Mouse (Mus musculus): Measurements from ENCODE around the gene Pqlc2. TPM values are rescaled to one million over a fixed set of nuclear protein-coding genes. Genes with fewer than 3 reads are reported as not detected.
A peak's percentile ranks its signal among the peaks of the same experiment; 100 is the strongest.

Gene Pqlc2
- total and polyA plus RNA-seq, 2 experiments from 2014 or later: 6.8 to 7.7 TPM

GRCm38 (mm10) chr4:139312632-139313031 lies 2.1 kb upstream of the Pqlc2 start:
- H3K9ac ChIP-seq (replicated peaks; ENCODE audit: low read depth, low read length): no peak overlapping the region

GRCm38 (mm10) chr4:139311707-139312106 lies 1.2 kb upstream of the Pqlc2 start:
- WGBS: 30% methylated on average over 14 of the region's 14 CpGs
- peaks cover 14% of the 10 kb centered on the region for H3K4me1 ChIP-seq (ENCODE audit: control insufficient read depth, insufficient read depth)
- peak overlapping the region; percentile 95 for H3K4me2 ChIP-seq (ENCODE audit: low read depth, low read length)
- H3K36me3 ChIP-seq (replicated peaks; ENCODE audit: control insufficient read depth, insufficient read depth, low read length): peaks cover 12% of the 10 kb centered on the region; the same call in 1 of the 2 replicates
- H3K27ac ChIP-seq (ENCODE audit: low read depth): no peak overlapping the region
- 0 out of 2 replicates have a peak overlapping the region, but pooled peaks have one; percentile 67 for H3K9ac ChIP-seq (replicated peaks; ENCODE audit: low read depth, low read length)
- no peak for ATAC-seq (ENCODE audit: insufficient read depth, low read depth)
- TF ChIP-seq EP300 (IDR thresholded peaks at IDR 0.05; ENCODE audit: low read depth): no peak
- no peak for TF ChIP-seq CTCF (IDR thresholded peaks at IDR 0.05; ENCODE audit: low read depth)
- H3K4me3 ChIP-seq (ENCODE audit: low read depth, low read length): peak overlapping the region; percentile 87
- DNase-seq (ENCODE audit: low spot score): no peak
- no peaks in the 10 kb centered on the region for H3K9me3 ChIP-seq (replicated peaks; ENCODE audit: control insufficient read depth, low read length)
- no peaks in the 10 kb centered on the region for H3K27me3 ChIP-seq (ENCODE audit: control insufficient read depth, insufficient read depth, low read length)

More at GRCm38 (mm10) chr4:139312632-139313031, 2.1 kb upstream of the Pqlc2 start:
- Histone ChIP-seq H3K36me3 (replicated peaks; ENCODE audit: control insufficient read depth, insufficient read depth, low read length) (peaks cover 11% of the 10 kb centered on the region; the same call in 1 of the 2 replicates), H3K4me1 (ENCODE audit: control insufficient read depth, insufficient read depth) (peaks cover 14% of the 10 kb centered on the region), H3K4me2 (ENCODE audit: low read depth, low read length) (no peak overlapping the region), H3K27me3 (ENCODE audit: control insufficient read depth, insufficient read depth, low read length) (no peaks in the 10 kb centered on the region), H3K9me3 (replicated peaks; ENCODE audit: control insufficient read depth, low read length) (no peaks in the 10 kb centered on the region), H3K27ac (ENCODE audit: low read depth) (no peak overlapping the region), H3K4me3 (ENCODE audit: low read depth, low read length) (no peak overlapping the region)
- TF ChIP-seq EP300 (IDR thresholded peaks at IDR 0.05; ENCODE audit: low read depth) (no peak), CTCF (IDR thresholded peaks at IDR 0.05; ENCODE audit: low read depth) (peak; percentile 39)
- DNase-seq (ENCODE audit: low spot score) (no peak), ATAC-seq (ENCODE audit: insufficient read depth, low read depth) (no peak)
- 65% methylated on average over 4 of the region's 4 CpGs for WGBS

GRCm38 (mm10) chr4:139310899-139311701 lies 592 bp upstream of the Pqlc2 start:
- H3K9ac ChIP-seq (replicated peaks; ENCODE audit: low read depth, low read length): peak overlapping the region; percentile 67
- under 1% methylated on average over 51 of the region's 53 CpGs for WGBS
- no peak for TF ChIP-seq EP300 (IDR thresholded peaks at IDR 0.05; ENCODE audit: low read depth)
- TF ChIP-seq CTCF (IDR thresholded peaks at IDR 0.05; ENCODE audit: low read depth): no peak
- no peaks in the 10 kb centered on the region for H3K27me3 ChIP-seq (ENCODE audit: control insufficient read depth, insufficient read depth, low read length)
- peak overlapping the region; percentile 95 for H3K4me2 ChIP-seq (ENCODE audit: low read depth, low read length)
- peaks cover 14% of the 10 kb centered on the region for H3K4me1 ChIP-seq (ENCODE audit: control insufficient read depth, insufficient read depth)
- DNase-seq (ENCODE audit: low spot score) (no peak), ATAC-seq (ENCODE audit: insufficient read depth, low read depth) (peak; percentile 62; the same call in 1 of the 2 replicates)
- peak overlapping the region; percentile 87 for H3K4me3 ChIP-seq (ENCODE audit: low read depth, low read length)
- H3K9me3 ChIP-seq (replicated peaks; ENCODE audit: control insufficient read depth, low read length): no peaks in the 10 kb centered on the region
- H3K36me3 ChIP-seq (replicated peaks; ENCODE audit: control insufficient read depth, insufficient read depth, low read length): peaks cover 18% of the 10 kb centered on the region; the same call in 1 of the 2 replicates
- peak overlapping the region; percentile 31; the same call in 1 of the 2 replicates for H3K27ac ChIP-seq (ENCODE audit: low read depth)

- 32% methylated on average over 6 of the region's 6 CpGs for WGBS
- peak overlapping the region; percentile 87 for H3K4me3 ChIP-seq (ENCODE audit: low read depth, low read length)
- TF ChIP-seq EP300 (IDR thresholded peaks at IDR 0.05; ENCODE audit: low read depth) (no peak), CTCF (IDR thresholded peaks at IDR 0.05; ENCODE audit: low read depth) (no peak)
- peaks cover 14% of the 10 kb centered on the region; the same call in 1 of the 2 replicates for H3K36me3 ChIP-seq (replicated peaks; ENCODE audit: control insufficient read depth, insufficient read depth, low read length)
- peak overlapping the region; percentile 95 for H3K4me2 ChIP-seq (ENCODE audit: low read depth, low read length)
- ATAC-seq (ENCODE audit: insufficient read depth, low read depth): no peak
- no peak for DNase-seq (ENCODE audit: low spot score)
- no peaks in the 10 kb centered on the region for H3K9me3 ChIP-seq (replicated peaks; ENCODE audit: control insufficient read depth, low read length)
- H3K27me3 ChIP-seq (ENCODE audit: control insufficient read depth, insufficient read depth, low read length): no peaks in the 10 kb centered on the region
- H3K27ac ChIP-seq (ENCODE audit: low read depth): no peak overlapping the region
- H3K9ac ChIP-seq (replicated peaks; ENCODE audit: low read depth, low read length): peak overlapping the region; percentile 67; the same call in 1 of the 2 replicates
- H3K4me1 ChIP-seq (ENCODE audit: control insufficient read depth, insufficient read depth): peaks cover 14% of the 10 kb centered on the region
Measured at GRCm38 (mm10) chr4:139309651-139310050, 857 bp downstream of the Pqlc2 start.

GRCm38 (mm10) chr4:139307916-139308315 lies 2.6 kb downstream of the Pqlc2 start:
- ATAC-seq (ENCODE audit: insufficient read depth, low read depth): no peak
- Histone ChIP-seq H3K36me3 (replicated peaks; ENCODE audit: control insufficient read depth, insufficient read depth, low read length) (peaks cover 14% of the 10 kb centered on the region; the same call in 1 of the 2 replicates), H3K27me3 (ENCODE audit: control insufficient read depth, insufficient read depth, low read length) (no peaks in the 10 kb centered on the region), H3K27ac (ENCODE audit: low read depth) (no peak overlapping the region), H3K4me1 (ENCODE audit: control insufficient read depth, insufficient read depth) (peaks cover 14% of the 10 kb centered on the region), H3K9me3 (replicated peaks; ENCODE audit: control insufficient read depth, low read length) (no peaks in the 10 kb centered on the region), H3K4me3 (ENCODE audit: low read depth, low read length) (no peak overlapping the region), H3K9ac (replicated peaks; ENCODE audit: low read depth, low read length) (no peak overlapping the region), H3K4me2 (ENCODE audit: low read depth, low read length) (no peak overlapping the region)
- no peak for TF ChIP-seq EP300 (IDR thresholded peaks at IDR 0.05; ENCODE audit: low read depth)
- TF ChIP-seq CTCF (IDR thresholded peaks at IDR 0.05; ENCODE audit: low read depth): no peak
- no peak for DNase-seq (ENCODE audit: low spot score)
- WGBS: 86% methylated on average over 5 of the region's 5 CpGs
